31 mouse cellular contexts compared by ENCODE assay signal in the genomic region with DNA sequence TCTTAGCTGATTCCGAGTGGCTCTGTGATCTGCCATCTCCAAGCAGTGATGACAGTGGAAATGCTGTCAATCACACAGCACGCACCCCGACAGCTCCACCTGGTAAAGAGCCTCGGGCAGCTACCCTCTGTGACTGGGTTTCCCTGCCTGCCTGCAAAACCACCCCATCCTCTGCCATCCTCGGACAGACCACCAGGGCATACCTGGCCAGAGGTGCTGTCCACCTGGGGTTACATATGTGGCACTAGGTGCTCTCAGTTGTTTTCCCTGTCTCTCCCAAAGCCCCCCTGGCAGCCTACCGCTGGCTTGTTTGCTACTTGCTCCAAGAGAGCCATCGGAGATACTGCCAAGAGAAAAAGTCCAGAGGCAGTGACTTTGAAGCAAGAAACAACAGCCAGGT.
"Had no signal": no experiment of that assay in that cellular context is flagged by ENCODE, and none has a peak within 500 bp of the region (broad histone marks: within the 10 kb centered on the region; RNA-seq: fewer than 3 reads in every experiment).

No protein-coding gene starts in this region.

- H3K4me2 ChIP-seq: limb, embryonic 13.5 days; limb, embryonic 15.5 days; liver, embryonic 11.5 days; liver, embryonic 12.5 days; liver, embryonic 13.5 days; liver, embryonic 15.5 days; lung, embryonic 14.5 days; lung, embryonic 15.5 days; midbrain, embryonic 11.5 days; midbrain, embryonic 12.5 days; midbrain, embryonic 13.5 days; midbrain, embryonic 15.5 days; neural tube, embryonic 12.5 days; neural tube, embryonic 13.5 days had no signal

- H3K27me3 ChIP-seq: limb, embryonic 13.5 days; limb, embryonic 15.5 days; liver, embryonic 12.5 days; liver, embryonic 13.5 days; liver, embryonic 15.5 days; lung, embryonic 15.5 days; midbrain, embryonic 12.5 days; midbrain, embryonic 13.5 days; midbrain, embryonic 15.5 days; neural tube, embryonic 12.5 days; neural tube, embryonic 13.5 days had no signal

- H3K9me3 ChIP-seq: limb, embryonic 13.5 days; limb, embryonic 15.5 days; liver, embryonic 12.5 days; liver, embryonic 13.5 days; liver, embryonic 15.5 days; lung, embryonic 15.5 days; megakaryocyte, embryonic 14.5 days; midbrain, embryonic 10.5 days; midbrain, embryonic 12.5 days; midbrain, embryonic 13.5 days; midbrain, embryonic 15.5 days; neural tube, embryonic 12.5 days; neural tube, embryonic 13.5 days had no signal

- ATAC-seq: liver, embryonic 12.5 days; liver, postnatal 0 days; lung, postnatal 0 days; midbrain, embryonic 13.5 days; midbrain, embryonic 15.5 days; midbrain, embryonic 16.5 days had no signal

- H3K4me1 ChIP-seq: liver, embryonic 13.5 days; liver, embryonic 15.5 days had no signal

- H3K27ac ChIP-seq: limb, embryonic 13.5 days; limb, embryonic 15.5 days; liver, embryonic 12.5 days; liver, embryonic 13.5 days; liver, embryonic 14.5 days; liver, embryonic 15.5 days; lung, embryonic 15.5 days; macrophage; midbrain, embryonic 12.5 days; midbrain, embryonic 13.5 days; midbrain, embryonic 15.5 days; neural tube, embryonic 12.5 days; neural tube, embryonic 13.5 days had no signal

- DNase-seq: left cerebral cortex, postnatal 4 days; liver; liver, embryonic 13.5 days; liver, postnatal 0 days; lung, adult 18-20 months; lung, adult 2 months; lung, embryonic 14.5 days; lung, postnatal 10 days; lung, postnatal 14 days; lung, postnatal 36 days; lung, postnatal 4 days; midbrain, embryonic 14.5 days had no signal

- H3K9ac ChIP-seq: limb, embryonic 13.5 days; limb, embryonic 15.5 days; liver, embryonic 12.5 days; liver, embryonic 13.5 days; liver, embryonic 14.5 days; liver, embryonic 15.5 days; liver, postnatal 0 days; lung, embryonic 14.5 days; lung, embryonic 15.5 days; midbrain, embryonic 12.5 days; midbrain, embryonic 13.5 days; midbrain, embryonic 15.5 days; neural tube, embryonic 12.5 days; neural tube, embryonic 13.5 days had no signal

- H3K36me3 ChIP-seq: liver, embryonic 13.5 days; liver, embryonic 15.5 days; lung, embryonic 15.5 days had no signal

- H3K4me3 ChIP-seq: limb, embryonic 13.5 days; limb, embryonic 15.5 days; liver, embryonic 12.5 days; liver, embryonic 13.5 days; liver, embryonic 15.5 days; lung, embryonic 15.5 days; megakaryocyte, embryonic 14.5 days; midbrain, embryonic 10.5 days; midbrain, embryonic 12.5 days; midbrain, embryonic 13.5 days; midbrain, embryonic 15.5 days; myocyte; neural tube, embryonic 12.5 days; neural tube, embryonic 13.5 days had no signal
